Mouse (Mus musculus) intestine, embryonic 14.5 days (tissue): ENCODE data around the gene Loxl1. TPM values are rescaled to one million over a fixed set of nuclear protein-coding genes. Genes with fewer than 3 reads are reported as not detected.
"Not testable (repeated sequence)": the region's sequence is repeated elsewhere in the genome, so short reads cannot be mapped to it uniquely, and the experiment has no call there.

ENCODE experiments used
- ATAC-seq: fragments of 200-750 bp; cut with Nextera tagmentation; replicated peaks from 2 replicates; pipeline ENCODE4 v1.8.0; 2017; ENCODE audit warnings: low read depth, moderate number of reproducible peaks, moderate TSS enrichment, moderate library complexity; ENCODE audit not compliant: low FRiP score, low TSS enrichment
- DNase-seq: peaks from one replicate; pipeline ENCODE4 v3.0.0-alpha.2; 2018; ENCODE audit warnings: low spot score
- H3K27ac ChIP-seq: fragments of 300-500 bp; sonication (generic); 2 replicates; pipeline ENCODE4 v1.5.1; 2014; ENCODE audit warnings: low read depth, mild to moderate bottlenecking, control low read depth
- H3K27me3 ChIP-seq: fragments of 300-500 bp; sonication (generic); replicated peaks from 2 replicates; pipeline ENCODE4 v1.6.1; 2014; ENCODE audit warnings: low read length, control low read depth; ENCODE audit not compliant: control insufficient read depth, insufficient read depth
- H3K36me3 ChIP-seq: fragments of 300-500 bp; sonication (generic); 2 replicates; pipeline ENCODE4 v1.6.1; 2014; ENCODE audit warnings: low read length, control low read depth; ENCODE audit not compliant: control insufficient read depth, insufficient read depth
- H3K4me1 ChIP-seq: fragments of 300-500 bp; sonication (generic); replicated peaks from 2 replicates; pipeline ENCODE4 v1.6.1; 2014; ENCODE audit warnings: low read length, control low read depth, mixed read lengths; ENCODE audit not compliant: control insufficient read depth, insufficient read depth
- H3K4me2 ChIP-seq: fragments of 300-500 bp; sonication (generic); 2 replicates; pipeline ENCODE4 v1.6.1; 2014; ENCODE audit warnings: low read length
- H3K4me3 ChIP-seq: fragments of 300-500 bp; sonication (generic); 2 replicates; pipeline ENCODE4 v1.5.1; 2014; ENCODE audit warnings: low read depth, low read length, control low read depth, mixed read lengths
- H3K9ac ChIP-seq: fragments of 300-500 bp; sonication (generic); 2 replicates; pipeline ENCODE4 v1.6.1; 2014; ENCODE audit warnings: mild to moderate bottlenecking, low read length
- H3K9me3 ChIP-seq: fragments of 300-500 bp; sonication (generic); 2 replicates; pipeline ENCODE4 v1.6.1; 2016; ENCODE audit warnings: low read length, control low read depth; ENCODE audit not compliant: control insufficient read depth
- WGBS: fragments of 180-500 bp; shearing (Covaris S2); extraction: QIAGEN DNeasy Blood & Tissue Kit; methylation state at CpG from one replicate; pipeline ENCODE4 v1.1.7; 2014; 5-methylcytosine and 5-hydroxymethylcytosine counted together
- polyA plus RNA-seq: library from polyadenylated mRNA; unstranded; fragments of >200 nt; fragmentation: Nextera tagmentation; extraction: Ambion mirVana; gene quantifications from 2 replicates; pipeline ENCODE4 v1.2.1, GENCODE M21; 2014

Gene Loxl1
- polyA plus RNA-seq, 1 experiment from 2014 or later = 31.8 TPM

DNA sequence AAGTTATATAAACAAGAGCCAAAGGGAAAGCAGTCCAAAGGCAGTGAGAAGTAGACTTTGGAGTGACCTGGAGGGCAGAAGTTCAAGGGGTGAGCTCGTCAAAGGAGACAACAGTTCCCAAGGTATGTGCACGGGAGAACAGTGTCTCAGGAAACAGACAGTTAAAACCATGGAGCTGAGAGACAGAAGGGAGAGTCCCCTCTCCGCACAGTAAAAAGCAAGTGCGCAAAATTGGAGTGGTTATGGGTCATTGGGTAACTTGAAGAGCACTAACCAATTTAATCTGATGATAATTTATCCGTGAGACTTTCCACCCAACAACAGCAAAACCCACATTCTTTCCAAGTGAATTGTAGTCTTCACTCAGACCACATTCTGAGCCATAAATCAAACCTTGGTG is 36.6 kb downstream of the Loxl1 start:
- WGBS = 60% methylated on average over 5 of the region's 5 CpGs
- peaks cover 7% of the 10 kb centered on the region for H3K4me1 ChIP-seq
- no peak for ATAC-seq
- H3K27ac ChIP-seq = no peak overlapping the region
- H3K27me3 ChIP-seq = no peaks in the 10 kb centered on the region
- no peaks in the 10 kb centered on the region for H3K36me3 ChIP-seq
- no peak overlapping the region for H3K4me3 ChIP-seq
- no peak overlapping the region for H3K9ac ChIP-seq
- DNase-seq = no peak
- no peak overlapping the region for H3K4me2 ChIP-seq
- no peaks in the 10 kb centered on the region for H3K9me3 ChIP-seq

DNA sequence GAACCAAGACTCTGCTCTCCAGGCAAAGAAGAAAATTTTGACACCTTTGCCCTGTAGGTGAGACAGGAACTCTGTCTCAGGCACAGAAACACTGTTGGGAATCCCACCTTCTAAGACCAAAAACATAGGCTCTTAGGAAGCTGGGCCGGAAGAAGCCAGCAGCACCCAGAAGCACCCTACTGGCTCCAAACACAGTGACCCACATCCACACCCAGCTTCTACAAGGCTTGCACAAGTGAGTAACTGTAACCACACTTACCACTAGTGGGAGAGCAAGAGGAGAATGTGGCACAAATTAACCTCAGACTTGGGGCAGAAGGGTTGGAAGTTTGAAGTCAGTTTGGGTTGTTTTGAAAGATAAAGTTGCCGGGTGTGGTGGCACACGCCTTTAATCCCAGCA is 37.2 kb downstream of the Loxl1 start:
- Histone ChIP-seq H3K4me2 (no peak overlapping the region), H3K36me3 (no peaks in the 10 kb centered on the region), H3K27ac (peak overlapping the region; percentile 24; the same call in 1 of the 2 replicates), H3K9ac (no peak overlapping the region), H3K27me3 (no peaks in the 10 kb centered on the region), H3K4me3 (no peak overlapping the region), H3K4me1 (peaks cover 7% of the 10 kb centered on the region), H3K9me3 (no peaks in the 10 kb centered on the region)
- ATAC-seq = no peak
- DNase-seq = no peak
- WGBS = 74% methylated on average over 3 of the region's 3 CpGs

DNA sequence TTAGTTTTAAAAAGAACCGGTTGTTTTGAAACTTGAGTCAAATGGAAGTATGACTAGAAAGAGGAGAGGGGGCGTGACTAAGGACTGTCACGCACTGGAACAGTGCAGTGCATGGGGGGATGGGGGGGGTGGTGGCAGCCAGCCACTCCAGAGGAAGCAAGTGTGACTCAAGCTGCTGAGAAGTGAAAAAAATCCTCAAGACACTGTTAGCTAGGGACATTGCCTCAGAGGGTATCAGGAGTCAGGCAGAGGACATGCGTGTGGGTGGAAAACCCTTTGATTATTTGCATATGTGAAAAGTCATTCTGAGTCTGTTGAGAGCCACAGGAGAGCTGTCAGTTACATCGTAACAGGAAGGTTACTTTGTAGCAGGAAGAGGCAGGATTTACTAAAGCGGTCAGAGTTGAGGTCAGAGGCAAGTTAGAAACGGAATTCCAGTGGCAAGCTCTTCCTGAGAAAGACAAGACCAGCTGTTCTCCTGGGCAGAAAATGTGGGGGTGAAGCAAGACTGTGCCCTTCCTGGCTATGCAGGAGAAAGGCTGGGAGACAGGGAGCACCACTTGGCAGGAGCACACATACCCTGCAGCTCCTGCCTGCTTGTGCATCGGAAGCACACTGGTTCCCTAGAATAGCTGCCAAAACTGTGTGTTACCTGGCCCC is 37.7 kb downstream of the Loxl1 start:
- Histone ChIP-seq H3K9ac (no peak overlapping the region), H3K27ac (peak overlapping the region; percentile 24; the same call in 1 of the 2 replicates), H3K9me3 (no peaks in the 10 kb centered on the region), H3K4me2 (no peak overlapping the region), H3K4me1 (peaks cover 7% of the 10 kb centered on the region), H3K36me3 (no peaks in the 10 kb centered on the region), H3K4me3 (no peak overlapping the region), H3K27me3 (no peaks in the 10 kb centered on the region)
- ATAC-seq = no peak
- 23% methylated on average over 8 of the region's 8 CpGs for WGBS
- no peak for DNase-seq

DNA sequence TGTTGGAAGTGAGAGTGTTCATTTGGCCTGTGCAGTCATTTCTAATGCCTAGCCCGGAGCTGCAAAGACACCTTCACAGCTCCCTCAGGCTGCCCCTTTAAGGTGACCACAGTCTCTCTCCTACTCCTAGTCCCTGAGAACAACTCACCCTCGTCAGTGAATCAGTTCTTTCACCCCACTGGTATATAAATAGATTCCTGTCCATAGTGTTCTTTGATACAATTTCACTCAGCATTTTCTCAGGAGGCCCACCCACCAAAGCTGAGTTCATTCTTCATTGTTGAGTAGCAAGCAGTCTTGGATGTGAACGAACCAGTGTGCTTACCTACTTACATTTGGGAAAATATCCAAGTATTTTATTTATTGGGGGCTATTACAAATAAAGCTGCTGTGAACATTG is 38.4 kb downstream of the Loxl1 start:
- Histone ChIP-seq H3K9me3 (no peaks in the 10 kb centered on the region), H3K4me2 (no peak overlapping the region), H3K36me3 (no peaks in the 10 kb centered on the region), H3K27ac (peak overlapping the region; percentile 24; the same call in 1 of the 2 replicates), H3K4me1 (peaks cover 7% of the 10 kb centered on the region), H3K4me3 (no peak overlapping the region), H3K27me3 (no peaks in the 10 kb centered on the region), H3K9ac (no peak overlapping the region)
- no peak for DNase-seq
- 43% methylated on average over 3 of the region's 3 CpGs for WGBS
- no peak for ATAC-seq

DNA sequence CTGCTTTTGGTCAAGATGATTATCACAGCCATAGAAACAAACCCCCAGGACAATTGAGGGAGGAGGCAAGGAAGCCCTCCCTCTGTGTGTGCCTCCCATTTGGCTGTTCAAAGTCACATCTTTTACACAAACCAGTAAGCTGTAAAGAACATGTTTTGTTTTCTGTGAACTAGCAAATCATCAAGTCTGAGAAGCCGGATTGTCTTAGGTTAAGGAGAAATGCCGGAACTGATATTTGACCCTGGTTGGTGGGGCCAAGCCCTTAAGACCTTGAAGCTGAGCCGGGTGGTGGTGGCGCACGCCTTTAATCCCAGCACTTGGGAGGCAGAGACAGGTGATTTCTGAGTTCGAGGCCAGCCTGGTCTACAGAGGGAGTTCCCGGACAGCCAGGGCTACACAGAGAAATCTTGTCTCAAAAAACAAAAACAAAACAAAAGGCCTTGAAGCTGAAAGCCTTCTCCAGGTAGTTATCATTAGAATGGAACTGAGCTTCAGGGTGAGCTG is 38.8 kb downstream of the Loxl1 start:
- H3K27me3 ChIP-seq = no peaks in the 10 kb centered on the region
- H3K36me3 ChIP-seq = no peaks in the 10 kb centered on the region
- 79% methylated on average over 7 of the region's 7 CpGs for WGBS
- H3K4me2 ChIP-seq = no peak overlapping the region
- no peak overlapping the region for H3K4me3 ChIP-seq
- no peak overlapping the region for H3K9ac ChIP-seq
- H3K4me1 ChIP-seq = peaks cover 7% of the 10 kb centered on the region
- no peaks in the 10 kb centered on the region for H3K9me3 ChIP-seq
- ATAC-seq (no peak), DNase-seq (no peak)
- peak overlapping the region; percentile 24; the same call in 1 of the 2 replicates for H3K27ac ChIP-seq

DNA sequence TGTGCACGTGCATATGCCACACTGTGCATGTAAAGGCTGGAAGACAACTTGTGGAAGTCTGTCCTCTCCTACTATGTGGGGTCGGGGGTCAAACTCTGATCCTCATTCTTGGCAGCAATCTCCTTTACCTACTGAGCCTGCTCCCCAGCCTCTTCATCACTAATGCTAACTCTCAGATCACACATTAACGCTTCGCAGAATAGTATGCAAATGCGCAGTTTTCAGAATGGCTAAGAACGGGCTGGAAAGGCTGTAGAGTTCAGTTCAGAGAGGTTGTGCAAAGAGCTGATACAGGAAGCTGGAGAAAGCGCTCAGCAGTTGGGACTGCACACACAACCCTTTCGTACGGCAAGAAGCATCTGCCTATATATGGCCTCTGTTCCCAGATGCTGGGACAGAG is 40.1 kb downstream of the Loxl1 start:
- Histone ChIP-seq H3K9me3 (no peaks in the 10 kb centered on the region), H3K4me1 (peaks cover 7% of the 10 kb centered on the region), H3K36me3 (no peaks in the 10 kb centered on the region), H3K9ac (no peak overlapping the region), H3K27ac (no peak overlapping the region), H3K27me3 (no peaks in the 10 kb centered on the region), H3K4me3 (no peak overlapping the region), H3K4me2 (no peak overlapping the region)
- no peak for ATAC-seq
- 79% methylated on average over 9 of the region's 9 CpGs for WGBS
- DNase-seq = no peak

DNA sequence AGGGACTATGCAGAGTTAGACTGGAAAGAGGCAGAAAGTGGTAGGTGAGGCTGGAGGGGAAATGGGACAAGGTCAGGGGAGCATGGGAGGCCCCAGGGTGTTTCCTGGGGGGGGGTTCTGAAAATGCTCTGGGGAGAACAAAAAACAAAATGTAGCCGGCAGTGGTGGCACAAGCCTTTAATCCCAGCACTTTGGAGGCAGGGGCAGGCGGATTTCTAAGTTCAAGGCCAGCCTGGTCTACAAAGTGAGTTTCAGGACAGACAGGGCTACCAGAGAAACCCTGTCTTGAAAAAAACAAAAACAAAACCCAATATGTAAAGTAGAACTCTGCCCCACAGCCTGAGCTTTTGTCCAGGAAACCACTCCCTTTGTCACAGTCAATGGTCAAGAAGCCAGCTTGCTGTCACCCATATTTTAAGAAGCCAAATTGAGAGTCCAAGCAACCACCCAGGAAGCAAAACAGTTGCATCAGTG is 40.9 kb downstream of the Loxl1 start:
- no peak overlapping the region for H3K4me2 ChIP-seq
- H3K36me3 ChIP-seq = no peaks in the 10 kb centered on the region
- H3K4me1 ChIP-seq = peaks cover 8% of the 10 kb centered on the region
- H3K27ac ChIP-seq = no peak overlapping the region
- H3K27me3 ChIP-seq = no peaks in the 10 kb centered on the region
- H3K9ac ChIP-seq = no peak overlapping the region
- 86% methylated on average over 2 of the region's 2 CpGs for WGBS
- H3K4me3 ChIP-seq = no peak overlapping the region
- DNase-seq (no peak), ATAC-seq (no peak)
- H3K9me3 ChIP-seq = no peaks in the 10 kb centered on the region

DNA sequence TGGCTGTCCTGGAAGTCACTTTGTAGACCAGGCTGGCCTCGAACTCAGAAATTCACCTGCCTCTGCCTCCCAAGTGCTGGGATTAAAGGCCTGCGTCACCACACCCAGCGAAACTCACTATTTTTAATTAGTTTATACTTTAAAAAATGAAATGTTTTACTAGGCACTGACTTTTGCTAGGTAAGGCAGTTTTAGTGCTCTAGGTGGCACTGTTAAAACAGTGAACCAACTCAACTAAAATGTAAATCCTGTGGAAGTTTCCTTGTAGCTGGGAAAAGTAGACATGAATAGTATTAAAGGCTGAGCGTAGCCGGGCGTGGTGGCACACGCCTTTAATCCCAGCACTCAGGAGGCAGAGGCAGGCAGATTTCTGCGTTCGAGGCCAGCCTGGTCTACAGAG is 41.4 kb downstream of the Loxl1 start:
- peaks cover 13% of the 10 kb centered on the region for H3K4me1 ChIP-seq
- not testable (repeated sequence) for H3K9me3 ChIP-seq, ATAC-seq, H3K4me3 ChIP-seq, H3K9ac ChIP-seq, H3K36me3 ChIP-seq, DNase-seq, H3K4me2 ChIP-seq, H3K27ac ChIP-seq, H3K27me3 ChIP-seq
- 92% methylated on average over 9 of the region's 9 CpGs for WGBS

DNA sequence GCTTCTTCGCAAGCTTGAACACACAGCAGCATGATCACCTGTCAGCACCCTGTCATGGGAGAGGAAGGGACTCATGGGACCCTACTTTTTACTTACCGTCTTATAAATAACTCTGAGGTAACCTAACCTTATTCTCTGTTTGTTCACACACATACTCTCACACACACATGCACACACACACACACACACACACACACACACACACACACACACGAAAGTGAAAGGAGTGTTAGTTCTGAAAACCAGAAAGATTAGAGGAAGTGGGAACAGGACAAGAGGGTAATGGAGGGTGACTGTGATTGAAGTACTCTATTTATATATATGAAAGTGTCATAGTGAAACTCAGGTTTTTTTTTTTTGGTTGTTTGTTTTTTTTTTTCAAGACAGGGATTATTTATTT is 41.9 kb downstream of the Loxl1 start:
- 87% methylated on average over 3 of the region's 3 CpGs for WGBS
- H3K27me3 ChIP-seq = no peaks in the 10 kb centered on the region
- no peaks in the 10 kb centered on the region for H3K9me3 ChIP-seq
- DNase-seq (no peak), ATAC-seq (no peak)
- H3K4me2 ChIP-seq = no peak overlapping the region
- peaks cover 18% of the 10 kb centered on the region for H3K4me1 ChIP-seq
- H3K9ac ChIP-seq = no peak overlapping the region
- no peak overlapping the region for H3K27ac ChIP-seq
- H3K36me3 ChIP-seq = no peaks in the 10 kb centered on the region
- H3K4me3 ChIP-seq = no peak overlapping the region
